Mouse (Mus musculus): ENCODE data around the gene Olfr173.
A peak's percentile ranks its signal among the peaks of the same experiment; 100 is the strongest.

Gene Olfr173

GRCm38 (mm10) chr16:58800168-58800567 is at the start of gene Olfr173:
Gene Olfr173, minus strand, starts transcription at chr16:58800268.
- DNase-seq: no peak

GRCm38 (mm10) chr16:58826732-58827319 is 26.8 kb upstream of the Olfr173 start, which contains the start of gene Olfr175-ps1:
Gene Olfr175-ps1, minus strand, starts transcription at chr16:58826782.
- no peak for DNase-seq

GRCm38 (mm10) chr16:58763076-58763475 is 37.0 kb downstream of the Olfr173 start, which contains the start of gene Olfr172:
Gene Olfr172, minus strand, starts transcription at chr16:58763176.
- no peak for DNase-seq

- DNase-seq: no peak
Measured at GRCm38 (mm10) chr16:58756191-58756590, 43.9 kb downstream of the Olfr173 start.

GRCm38 (mm10) chr16:58751314-58751713 is 48.8 kb downstream of the Olfr173 start:
- DNase-seq: peak; percentile 10

- no peak for DNase-seq
Measured at GRCm38 (mm10) chr16:58746715-58747114, 53.4 kb downstream of the Olfr173 start.

All from lung, postnatal 36 days (tissue).